Mouse (Mus musculus): ENCODE measurements around the gene Il17f. TPM values are rescaled to one million over a fixed set of nuclear protein-coding genes. Genes with fewer than 3 reads are reported as not detected.

Gene Il17f
- polyA plus RNA-seq, 1 experiment from 2014 or later: 0.16 TPM

Other genes with a start within 250 kb of the Il17f start
- gene Pkhd1, start 172.6 kb downstream of the Il17f start, polyA plus RNA-seq (2016; fragmentation: Nextera tagmentation; extraction: Ambion mirVana): 0.03 TPM in 1 of 2 replicates, not detected in the other
- gene Il17a, start 59.7 kb downstream of the Il17f start, polyA plus RNA-seq (2016; fragmentation: Nextera tagmentation; extraction: Ambion mirVana): not detected in 2 replicates
- 76.9 and 90.9 TPM in 2 replicates for gene Mcm3, start 29.7 kb upstream of the Il17f start, polyA plus RNA-seq (2016; fragmentation: Nextera tagmentation; extraction: Ambion mirVana)
- gene Paqr8, start 100.0 kb upstream of the Il17f start, polyA plus RNA-seq (2016; fragmentation: Nextera tagmentation; extraction: Ambion mirVana): 11.0 and 12.1 TPM in 2 replicates
- 1.4 and 1.5 TPM in 2 replicates for gene Efhc1, start 161.0 kb upstream of the Il17f start, polyA plus RNA-seq (2016; fragmentation: Nextera tagmentation; extraction: Ambion mirVana)

Data from neural tube, embryonic 12.5 days (tissue).